Mouse (Mus musculus) kidney, embryonic 14.5 days (tissue): ENCODE results near the gene Ano6. TPM values are rescaled to one million over a fixed set of nuclear protein-coding genes. Genes with fewer than 3 reads are reported as not detected.

Experiments used
- ATAC-seq: fragments of 200-750 bp; cut with Nextera tagmentation; 2 replicates; pipeline ENCODE4 v1.8.0; 2017; ENCODE audit warnings: moderate number of reproducible peaks, mild to moderate bottlenecking, moderate TSS enrichment, moderate library complexity; ENCODE audit not compliant: low FRiP score, low TSS enrichment
- H3K27ac ChIP-seq: fragments of 300-500 bp; sonication (generic); 2 replicates; pipeline ENCODE4 v1.5.1; 2014; ENCODE audit warnings: low read depth, mild to moderate bottlenecking, low read length, moderate library complexity, mixed read lengths
- H3K27me3 ChIP-seq: fragments of 300-500 bp; sonication (generic); 2 replicates; pipeline ENCODE4 v1.6.1; 2014; ENCODE audit warnings: mild to moderate bottlenecking, low read length; ENCODE audit not compliant: control insufficient read depth, insufficient read depth
- H3K36me3 ChIP-seq: fragments of 300-500 bp; sonication (generic); 2 replicates; pipeline ENCODE4 v1.6.1; 2014; ENCODE audit warnings: low read length, mixed read lengths; ENCODE audit not compliant: control insufficient read depth, insufficient read depth
- H3K4me1 ChIP-seq: fragments of 300-500 bp; sonication (generic); 2 replicates; pipeline ENCODE4 v1.6.1; 2014; ENCODE audit warnings: low read length, mixed read lengths; ENCODE audit not compliant: control insufficient read depth, insufficient read depth
- H3K4me2 ChIP-seq: fragments of 300-500 bp; sonication (generic); replicated peaks from 2 replicates; pipeline ENCODE4 v1.6.1; 2014; ENCODE audit warnings: low read depth, mild to moderate bottlenecking, low read length
- H3K4me3 ChIP-seq: fragments of 300-500 bp; sonication (generic); 2 replicates; pipeline ENCODE4 v1.5.1; 2014; ENCODE audit warnings: mild to moderate bottlenecking, low read length
- H3K9ac ChIP-seq: fragments of 300-500 bp; sonication (generic); 2 replicates; pipeline ENCODE4 v1.6.1; 2014; ENCODE audit warnings: low read depth, mild to moderate bottlenecking, low read length, moderate library complexity
- H3K9me3 ChIP-seq: fragments of 300-500 bp; sonication (generic); 2 replicates; pipeline ENCODE4 v1.6.1; 2016; ENCODE audit warnings: low read length; ENCODE audit not compliant: control insufficient read depth
- WGBS: fragments of 180-500 bp; shearing (Covaris S2); extraction: QIAGEN DNeasy Blood & Tissue Kit; methylation state at CpG from one replicate; pipeline ENCODE4 v1.1.7; 2014; 5-methylcytosine and 5-hydroxymethylcytosine counted together
- polyA plus RNA-seq: library from polyadenylated mRNA; unstranded; fragments of >200 nt; fragmentation: Nextera tagmentation; extraction: Ambion mirVana; gene quantifications from 2 replicates; pipeline ENCODE4 v1.2.1, GENCODE M21; 2014

Ano6 gene
- polyA plus RNA-seq, 1 experiment from 2014 or later, result 54.3 TPM

GRCm38 (mm10) chr15:95868172-95868571, 77.5 kb downstream of the Ano6 start:
- H3K4me2 ChIP-seq, result no peak overlapping the region
- no peak overlapping the region for H3K4me3 ChIP-seq
- H3K36me3 ChIP-seq, result no peaks in the 10 kb centered on the region; the same call in 1 of the 2 replicates
- no peak overlapping the region for H3K27ac ChIP-seq
- ATAC-seq, result no peak
- 82% methylated on average over 4 of the region's 4 CpGs for WGBS
- no peaks in the 10 kb centered on the region for H3K4me1 ChIP-seq
- no peaks in the 10 kb centered on the region for H3K27me3 ChIP-seq
- no peak overlapping the region for H3K9ac ChIP-seq
- no peaks in the 10 kb centered on the region for H3K9me3 ChIP-seq

- no peaks in the 10 kb centered on the region; the same call in 1 of the 2 replicates for H3K4me1 ChIP-seq
- no peak overlapping the region for H3K4me2 ChIP-seq
- H3K4me3 ChIP-seq, result no peak overlapping the region
- no peaks in the 10 kb centered on the region for H3K9me3 ChIP-seq
- no peaks in the 10 kb centered on the region; the same call in 1 of the 2 replicates for H3K36me3 ChIP-seq
- ATAC-seq, result no peak
- 91% methylated on average over 5 of the region's 5 CpGs for WGBS
- H3K27ac ChIP-seq, result no peak overlapping the region
- H3K27me3 ChIP-seq, result no peaks in the 10 kb centered on the region
- H3K9ac ChIP-seq, result no peak overlapping the region
These were observed 79.0 kb downstream of the Ano6 start for GRCm38 (mm10) chr15:95869611-95870010.

DNA sequence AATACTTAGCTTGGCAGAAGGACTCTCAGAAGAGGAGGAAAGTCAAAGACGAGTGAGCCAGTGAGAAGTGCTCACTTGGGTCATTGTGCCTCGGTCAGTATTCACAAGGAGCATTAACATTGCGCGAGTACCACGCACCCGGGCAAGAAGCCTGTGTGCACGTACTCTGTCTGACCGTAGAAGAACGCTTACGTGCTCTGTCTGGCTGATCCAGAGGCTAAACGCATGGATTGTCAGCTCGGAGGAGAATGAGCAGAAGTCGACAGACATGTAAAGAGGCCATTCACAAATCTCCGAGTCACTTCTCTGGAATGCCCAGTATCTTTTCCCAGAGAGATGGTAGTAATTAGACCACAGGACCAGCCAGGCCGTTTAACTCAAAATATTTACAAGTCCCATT, 81.0 kb downstream of the Ano6 start:
- ATAC-seq, result no peak
- no peak overlapping the region for H3K9ac ChIP-seq

GRCm38 (mm10) chr15:95872447-95872846, 81.8 kb downstream of the Ano6 start:
- H3K27me3 ChIP-seq, result no peaks in the 10 kb centered on the region
- peaks cover 3% of the 10 kb centered on the region; the same call in 1 of the 2 replicates for H3K4me1 ChIP-seq
- H3K9me3 ChIP-seq, result no peaks in the 10 kb centered on the region
- no peak overlapping the region for H3K9ac ChIP-seq
- H3K4me3 ChIP-seq, result no peak overlapping the region
- ATAC-seq, result no peak
- no peak overlapping the region for H3K27ac ChIP-seq
- WGBS, result 88% methylated on average over 8 of the region's 8 CpGs
- H3K4me2 ChIP-seq, result no peak overlapping the region
- H3K36me3 ChIP-seq, result no peaks in the 10 kb centered on the region

More for the DNA sequence above, 81.0 kb downstream of the Ano6 start:
- H3K4me1 ChIP-seq, result peaks cover 3% of the 10 kb centered on the region; the same call in 1 of the 2 replicates
- no peak overlapping the region for H3K4me2 ChIP-seq
- H3K9me3 ChIP-seq, result no peaks in the 10 kb centered on the region
- no peak overlapping the region for H3K4me3 ChIP-seq
- WGBS, result 76% methylated on average over 15 of the region's 15 CpGs
- H3K36me3 ChIP-seq, result no peaks in the 10 kb centered on the region
- no peak overlapping the region for H3K27ac ChIP-seq
- H3K27me3 ChIP-seq, result no peaks in the 10 kb centered on the region

DNA sequence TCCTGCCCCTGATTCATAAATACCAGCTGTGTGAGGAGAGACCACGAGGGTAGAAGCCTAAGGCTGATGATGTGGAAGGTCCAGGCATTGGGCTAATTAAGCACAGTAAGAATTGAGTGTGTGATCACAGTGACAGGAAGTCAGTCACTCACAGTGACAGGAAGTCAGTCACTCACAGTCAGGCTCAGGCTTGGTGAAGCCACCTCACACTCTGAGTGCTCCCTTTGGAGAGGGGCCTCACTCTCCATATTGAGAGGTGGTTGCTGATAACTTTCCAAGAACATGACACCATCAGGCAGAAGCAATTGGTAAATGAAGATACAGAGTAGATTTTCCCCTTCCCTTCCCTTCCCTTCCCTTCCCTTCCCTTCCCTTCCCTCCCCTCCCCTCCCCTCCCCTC, 82.6 kb downstream of the Ano6 start:
- WGBS, result 64% methylated on average over 1 of the region's 1 CpGs
- H3K9ac ChIP-seq, result no peak overlapping the region
- H3K4me1 ChIP-seq, result peaks cover 3% of the 10 kb centered on the region; the same call in 1 of the 2 replicates
- H3K4me3 ChIP-seq, result no peak overlapping the region
- H3K36me3 ChIP-seq, result no peaks in the 10 kb centered on the region
- no peaks in the 10 kb centered on the region for H3K9me3 ChIP-seq
- H3K4me2 ChIP-seq, result no peak overlapping the region
- no peak for ATAC-seq
- no peaks in the 10 kb centered on the region for H3K27me3 ChIP-seq
- H3K27ac ChIP-seq, result no peak overlapping the region

- 95% methylated on average over 5 of the region's 5 CpGs for WGBS
- H3K9ac ChIP-seq, result no peak overlapping the region
- H3K27ac ChIP-seq, result no peak overlapping the region
- ATAC-seq, result no peak
- no peaks in the 10 kb centered on the region for H3K9me3 ChIP-seq
- no peaks in the 10 kb centered on the region for H3K36me3 ChIP-seq
- no peaks in the 10 kb centered on the region for H3K27me3 ChIP-seq
- H3K4me2 ChIP-seq, result no peak overlapping the region
- peaks cover 3% of the 10 kb centered on the region; the same call in 1 of the 2 replicates for H3K4me1 ChIP-seq
- no peak overlapping the region for H3K4me3 ChIP-seq
These were observed 83.6 kb downstream of the Ano6 start for GRCm38 (mm10) chr15:95874216-95874615.

DNA sequence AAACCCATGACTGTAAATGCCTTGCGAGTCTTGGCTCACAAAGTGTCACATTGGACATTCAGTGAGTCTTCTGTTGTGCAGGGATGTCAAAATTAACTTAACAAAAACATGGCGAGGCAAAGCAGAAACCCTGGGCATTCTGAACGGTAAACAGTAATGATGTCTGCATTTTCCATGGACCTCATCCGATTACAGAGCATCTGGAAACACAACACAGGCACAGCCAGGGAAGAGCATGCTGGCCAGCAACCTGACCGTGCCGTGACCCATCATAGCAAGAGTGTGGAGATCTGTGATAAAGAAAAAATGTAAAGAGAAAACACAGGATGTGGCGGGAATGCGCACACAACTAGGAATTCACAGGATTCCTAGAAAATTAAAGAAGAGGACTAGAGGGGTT, 84.1 kb downstream of the Ano6 start:
- ATAC-seq, result no peak
- WGBS, result 81% methylated on average over 8 of the region's 8 CpGs
- H3K36me3 ChIP-seq, result no peaks in the 10 kb centered on the region
- H3K27ac ChIP-seq, result no peak overlapping the region
- H3K27me3 ChIP-seq, result no peaks in the 10 kb centered on the region
- H3K4me3 ChIP-seq, result no peak overlapping the region
- H3K9me3 ChIP-seq, result no peaks in the 10 kb centered on the region
- H3K4me2 ChIP-seq, result no peak overlapping the region
- no peak overlapping the region for H3K9ac ChIP-seq
- peaks cover 3% of the 10 kb centered on the region; the same call in 1 of the 2 replicates for H3K4me1 ChIP-seq

GRCm38 (mm10) chr15:95875898-95876297, 85.3 kb downstream of the Ano6 start:
- no peak overlapping the region for H3K27ac ChIP-seq
- 93% methylated on average over 10 of the region's 10 CpGs for WGBS
- no peak overlapping the region for H3K9ac ChIP-seq
- no peaks in the 10 kb centered on the region for H3K27me3 ChIP-seq
- H3K4me1 ChIP-seq, result peaks cover 12% of the 10 kb centered on the region
- no peak overlapping the region for H3K4me2 ChIP-seq
- no peak overlapping the region for H3K4me3 ChIP-seq
- H3K36me3 ChIP-seq, result no peaks in the 10 kb centered on the region
- ATAC-seq, result no peak
- no peaks in the 10 kb centered on the region for H3K9me3 ChIP-seq

DNA sequence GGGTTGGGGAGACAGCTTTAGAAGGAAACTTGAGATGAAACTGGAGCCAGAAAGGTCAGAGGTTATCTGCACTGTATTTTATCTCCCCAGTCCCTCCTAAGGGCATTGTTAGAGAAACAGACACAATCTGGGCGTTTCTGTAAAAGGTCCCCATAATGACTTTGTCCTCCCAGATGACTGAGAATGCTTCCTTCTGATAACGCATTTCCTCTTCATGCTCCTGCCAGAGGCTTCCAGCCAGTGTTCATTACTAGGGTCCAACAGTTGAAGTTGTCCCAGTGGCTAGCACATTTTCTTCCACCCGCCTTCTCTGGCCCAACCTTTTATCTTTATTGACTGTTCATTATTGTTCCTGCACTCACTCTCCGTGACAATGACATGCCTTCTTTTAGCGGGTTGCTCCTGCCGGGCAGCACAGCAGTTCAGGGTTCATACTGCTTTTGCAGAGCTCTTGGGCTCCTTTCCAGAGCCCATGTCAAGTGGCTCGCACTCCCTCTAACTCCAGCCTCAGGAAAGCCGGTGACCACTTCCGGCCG, 90.0 kb downstream of the Ano6 start:
- H3K4me2 ChIP-seq, result no peak overlapping the region
- peak overlapping the region; percentile 37; the same call in 1 of the 2 replicates for H3K27ac ChIP-seq
- peaks cover 11% of the 10 kb centered on the region for H3K4me1 ChIP-seq

More for the DNA sequence above, 90.0 kb downstream of the Ano6 start:
- 34% methylated on average over 10 of the region's 10 CpGs for WGBS
- Histone ChIP-seq H3K36me3 (no peaks in the 10 kb centered on the region), H3K9me3 (no peaks in the 10 kb centered on the region), H3K4me3 (no peak overlapping the region), H3K9ac (no peak overlapping the region), H3K27me3 (no peaks in the 10 kb centered on the region)
- ATAC-seq, result peak; percentile 43
